Mouse (Mus musculus) midbrain, embryonic 13.5 days (tissue): ENCODE measurements around the gene Eva1a. TPM values are rescaled to one million over a fixed set of nuclear protein-coding genes. Genes with fewer than 3 reads are reported as not detected.
A peak's percentile ranks its signal among the peaks of the same experiment; 100 is the strongest.

Experiments
- ATAC-seq: fragments of 200-750 bp; cut with Nextera tagmentation; 2 replicates; pipeline ENCODE4 v1.8.0; 2017; ENCODE audit warnings: mild to moderate bottlenecking, moderate TSS enrichment, moderate library complexity
- H3K27ac ChIP-seq: fragments of 300-500 bp; sonication (generic); 2 replicates; pipeline ENCODE4 v1.5.1; 2015; ENCODE audit warnings: inconsistent platforms, mild to moderate bottlenecking, moderate library complexity
- H3K27me3 ChIP-seq: fragments of 300-500 bp; sonication (generic); 2 replicates; pipeline ENCODE4 v1.6.1; 2015; ENCODE audit warnings: mild to moderate bottlenecking, inconsistent platforms
- H3K36me3 ChIP-seq: fragments of 300-500 bp; sonication (generic); 2 replicates; pipeline ENCODE4 v1.6.1; 2015; ENCODE audit warnings: mild to moderate bottlenecking, inconsistent platforms
- H3K4me1 ChIP-seq: fragments of 300-500 bp; sonication (generic); replicated peaks from 2 replicates; pipeline ENCODE4 v1.6.1; 2015; ENCODE audit warnings: inconsistent platforms
- H3K4me2 ChIP-seq: fragments of 300-500 bp; sonication (generic); replicated peaks from 2 replicates; pipeline ENCODE4 v1.6.1; 2015; ENCODE audit warnings: moderate library complexity, mild to moderate bottlenecking, inconsistent platforms
- H3K4me3 ChIP-seq: fragments of 300-500 bp; sonication (generic); replicated peaks from 2 replicates; pipeline ENCODE4 v1.5.1; 2015; ENCODE audit warnings: mild to moderate bottlenecking, inconsistent platforms
- H3K9ac ChIP-seq: fragments of 300-500 bp; sonication (generic); replicated peaks from 2 replicates; pipeline ENCODE4 v1.6.1; 2015; ENCODE audit warnings: mild to moderate bottlenecking, inconsistent platforms
- H3K9me3 ChIP-seq: fragments of 300-500 bp; sonication (generic); 2 replicates; pipeline ENCODE4 v1.6.1; 2016; ENCODE audit warnings: mild to moderate bottlenecking, inconsistent platforms
- WGBS: fragments of 180-500 bp; shearing (Covaris S2); methylation state at CpG from one replicate; pipeline ENCODE4 v1.1.7; 2015; 5-methylcytosine and 5-hydroxymethylcytosine counted together
- polyA plus RNA-seq: library from polyadenylated mRNA; unstranded; fragments of >200 nt; fragmentation: Nextera tagmentation; extraction: Ambion mirVana; gene quantifications from 2 replicates; pipeline ENCODE4 v1.2.1, GENCODE M21; 2015

Eva1a gene
- polyA plus RNA-seq: 0.70 and 0.79 TPM in 2 replicates

GRCm38 (mm10) chr6:82040834-82041487 lies at the start of gene Eva1a:
TSS of gene Eva1a (plus strand) at chr6:82041043.
- H3K4me1 ChIP-seq: peaks cover 18% of the 10 kb centered on the region
- peak within 1 kb of the TSS; percentile 49 for H3K4me3 ChIP-seq
- H3K27me3 ChIP-seq: peaks cover 73% of the 10 kb centered on the region
- no peaks in the 10 kb centered on the region for H3K9me3 ChIP-seq
- no peaks in the 10 kb centered on the region for H3K36me3 ChIP-seq
- ATAC-seq: no peak
- H3K9ac ChIP-seq: peak within 1 kb of the TSS; percentile 58
- no peak within 1 kb of the TSS for H3K27ac ChIP-seq
- peak within 1 kb of the TSS; percentile 96 for H3K4me2 ChIP-seq
- WGBS: 15% methylated on average over 11 of the region's 11 CpGs

- no peak for ATAC-seq
- no peak overlapping the region for H3K4me3 ChIP-seq
- H3K27me3 ChIP-seq: no peaks in the 10 kb centered on the region
- H3K9me3 ChIP-seq: no peaks in the 10 kb centered on the region
- H3K4me1 ChIP-seq: no peaks in the 10 kb centered on the region
- H3K4me2 ChIP-seq: no peak overlapping the region
- H3K9ac ChIP-seq: no peak overlapping the region
- WGBS: 41% methylated on average over 1 of the region's 1 CpGs
- no peaks in the 10 kb centered on the region for H3K36me3 ChIP-seq
- no peak overlapping the region for H3K27ac ChIP-seq
Observed at GRCm38 (mm10) chr6:82012392-82012791, 28.5 kb upstream of the Eva1a start.

GRCm38 (mm10) chr6:82021074-82021473 lies 19.8 kb upstream of the Eva1a start:
- 92% methylated on average over 5 of the region's 5 CpGs for WGBS
- H3K9ac ChIP-seq: no peak overlapping the region
- no peak for ATAC-seq
- no peak overlapping the region for H3K27ac ChIP-seq
- no peaks in the 10 kb centered on the region; the same call in 1 of the 2 replicates for H3K9me3 ChIP-seq
- no peak overlapping the region for H3K4me2 ChIP-seq
- no peak overlapping the region for H3K4me3 ChIP-seq
- H3K4me1 ChIP-seq: no peaks in the 10 kb centered on the region
- no peaks in the 10 kb centered on the region for H3K36me3 ChIP-seq
- H3K27me3 ChIP-seq: no peaks in the 10 kb centered on the region

- Histone ChIP-seq H3K4me1 (no peaks in the 10 kb centered on the region), H3K9me3 (no peaks in the 10 kb centered on the region; the same call in 1 of the 2 replicates), H3K4me2 (no peak overlapping the region), H3K36me3 (no peaks in the 10 kb centered on the region), H3K27me3 (no peaks in the 10 kb centered on the region), H3K9ac (no peak overlapping the region), H3K4me3 (no peak overlapping the region), H3K27ac (no peak overlapping the region)
- no peak for ATAC-seq
- 84% methylated on average over 5 of the region's 5 CpGs for WGBS
Observed at GRCm38 (mm10) chr6:82021494-82021893, 19.3 kb upstream of the Eva1a start.

GRCm38 (mm10) chr6:82029611-82030510 lies 11.0 kb upstream of the Eva1a start:
- H3K4me2 ChIP-seq: no peak overlapping the region
- no peaks in the 10 kb centered on the region for H3K9me3 ChIP-seq
- peaks cover 34% of the 10 kb centered on the region; the same call in 1 of the 2 replicates for H3K27me3 ChIP-seq
- no peaks in the 10 kb centered on the region for H3K36me3 ChIP-seq
- WGBS: 16% methylated on average over 19 of the region's 19 CpGs
- H3K9ac ChIP-seq: no peak overlapping the region
- H3K4me3 ChIP-seq: no peak overlapping the region
- no peak for ATAC-seq
- H3K27ac ChIP-seq: no peak overlapping the region
- H3K4me1 ChIP-seq: peaks cover 12% of the 10 kb centered on the region

GRCm38 (mm10) chr6:82030511-82030884 lies 10.3 kb upstream of the Eva1a start:
- Histone ChIP-seq H3K36me3 (no peaks in the 10 kb centered on the region), H3K9ac (no peak overlapping the region), H3K4me3 (no peak overlapping the region), H3K27me3 (peaks cover 37% of the 10 kb centered on the region; the same call in 1 of the 2 replicates), H3K9me3 (no peaks in the 10 kb centered on the region), H3K4me1 (peaks cover 12% of the 10 kb centered on the region), H3K4me2 (no peak overlapping the region), H3K27ac (no peak overlapping the region)
- 41% methylated on average over 8 of the region's 8 CpGs for WGBS
- ATAC-seq: no peak

- Histone ChIP-seq H3K4me2 (no peak overlapping the region), H3K27ac (no peak overlapping the region), H3K36me3 (no peaks in the 10 kb centered on the region), H3K9me3 (no peaks in the 10 kb centered on the region), H3K4me1 (peaks cover 11% of the 10 kb centered on the region), H3K27me3 (peaks cover 57% of the 10 kb centered on the region), H3K9ac (no peak overlapping the region), H3K4me3 (no peak overlapping the region)
- ATAC-seq: no peak
- WGBS: 74% methylated on average over 7 of the region's 7 CpGs
Observed at GRCm38 (mm10) chr6:82037211-82037610, 3.6 kb upstream of the Eva1a start.

GRCm38 (mm10) chr6:82039193-82039592 lies 1.6 kb upstream of the Eva1a start:
- H3K9ac ChIP-seq: no peak overlapping the region
- H3K9me3 ChIP-seq: no peaks in the 10 kb centered on the region
- 81% methylated on average over 6 of the region's 6 CpGs for WGBS
- no peak for ATAC-seq
- H3K36me3 ChIP-seq: no peaks in the 10 kb centered on the region
- no peak overlapping the region for H3K4me3 ChIP-seq
- peaks cover 18% of the 10 kb centered on the region for H3K4me1 ChIP-seq
- H3K4me2 ChIP-seq: no peak overlapping the region
- H3K27me3 ChIP-seq: peaks cover 63% of the 10 kb centered on the region
- no peak overlapping the region for H3K27ac ChIP-seq

GRCm38 (mm10) chr6:82039968-82040367 lies 875 bp upstream of the Eva1a start:
- ATAC-seq: no peak
- H3K4me2 ChIP-seq: no peak overlapping the region
- no peaks in the 10 kb centered on the region for H3K36me3 ChIP-seq
- 81% methylated on average over 7 of the region's 7 CpGs for WGBS
- H3K9ac ChIP-seq: no peak overlapping the region
- H3K4me1 ChIP-seq: peaks cover 18% of the 10 kb centered on the region
- no peak overlapping the region for H3K27ac ChIP-seq
- no peak overlapping the region for H3K4me3 ChIP-seq
- peaks cover 70% of the 10 kb centered on the region for H3K27me3 ChIP-seq
- H3K9me3 ChIP-seq: no peaks in the 10 kb centered on the region

GRCm38 (mm10) chr6:82041488-82042295 lies 849 bp downstream of the Eva1a start:
- Histone ChIP-seq H3K9ac (peak overlapping the region; percentile 58), H3K4me1 (peaks cover 18% of the 10 kb centered on the region), H3K4me3 (peak overlapping the region; percentile 49), H3K9me3 (no peaks in the 10 kb centered on the region), H3K27ac (no peak overlapping the region), H3K36me3 (no peaks in the 10 kb centered on the region), H3K4me2 (peak overlapping the region; percentile 96), H3K27me3 (peaks cover 73% of the 10 kb centered on the region)
- under 1% methylated on average over 46 of the region's 50 CpGs for WGBS
- ATAC-seq: peak; percentile 66

GRCm38 (mm10) chr6:82042296-82043125 lies 1.7 kb downstream of the Eva1a start:
- H3K4me1 ChIP-seq: peaks cover 18% of the 10 kb centered on the region
- peak overlapping the region; percentile 96 for H3K4me2 ChIP-seq
- WGBS: under 1% methylated on average over 35 of the region's 35 CpGs
- H3K27ac ChIP-seq: no peak overlapping the region
- H3K27me3 ChIP-seq: peaks cover 70% of the 10 kb centered on the region
- H3K9ac ChIP-seq: peak overlapping the region; percentile 58
- H3K9me3 ChIP-seq: no peaks in the 10 kb centered on the region
- peak; percentile 44 for ATAC-seq
- peak overlapping the region; percentile 49 for H3K4me3 ChIP-seq
- no peaks in the 10 kb centered on the region for H3K36me3 ChIP-seq
